Mouse (Mus musculus) gastrocnemius, adult 18-20 months (tissue): Measurements from ENCODE around the gene Gm10424. TPM values are rescaled to one million over a fixed set of nuclear protein-coding genes. Genes with fewer than 3 reads are reported as not detected.
"Not testable (repeated sequence)": the region's sequence is repeated elsewhere in the genome, so short reads cannot be mapped to it uniquely, and the experiment has no call there.

Experiments
- DNase-seq: peaks from one replicate; pipeline ENCODE4 v3.0.0; 2021; ENCODE audit warnings: low spot score
- long read RNA-seq, 2 experiments: library from polyadenylated mRNA; stranded (forward); transcript quantifications; one replicate each; pipeline ENCODE4 v2.0.0; 2021
- total RNA-seq, 2 experiments: library from RNA; stranded (reverse); gene quantifications; 2 replicates each; pipeline ENCODE4 v1.2.3; 2021

Gm10424 gene
- total RNA-seq, result not detected
- long read RNA-seq, experiment 1, result 0 reads
- long read RNA-seq, experiment 2, result 0 reads

- not testable (repeated sequence) for DNase-seq
Observed at GRCm38 (mm10) chr5:95272668-95273067, at the start of gene Gm10424. Gene Gm10424, minus strand, starts transcription at chr5:95272768.

GRCm38 (mm10) chr5:95305611-95306010, 33.0 kb upstream of the Gm10424 start, which contains the start of gene Gm3259:
Gene Gm3259, plus strand, starts transcription at chr5:95305911.
- DNase-seq, result not testable (repeated sequence)

Other genes starting within 250 kb of the Gm10424 start
- not detected for gene Gm7942, start 165.8 kb downstream of the Gm10424 start, total RNA-seq
- not detected for gene Gm16513, start 90.1 kb downstream of the Gm10424 start, total RNA-seq
- not detected for gene Gm3259, start 33.1 kb upstream of the Gm10424 start, total RNA-seq
- not detected for gene D5Ertd577e, start 184.0 kb upstream of the Gm10424 start, total RNA-seq
- gene Gm3286, start 238.0 kb upstream of the Gm10424 start, total RNA-seq, result not detected